Mouse (Mus musculus): ENCODE results near the gene Pip5k1b.
A peak's percentile ranks its signal among the peaks of the same experiment; 100 is the strongest.

Gene Pip5k1b

DNA sequence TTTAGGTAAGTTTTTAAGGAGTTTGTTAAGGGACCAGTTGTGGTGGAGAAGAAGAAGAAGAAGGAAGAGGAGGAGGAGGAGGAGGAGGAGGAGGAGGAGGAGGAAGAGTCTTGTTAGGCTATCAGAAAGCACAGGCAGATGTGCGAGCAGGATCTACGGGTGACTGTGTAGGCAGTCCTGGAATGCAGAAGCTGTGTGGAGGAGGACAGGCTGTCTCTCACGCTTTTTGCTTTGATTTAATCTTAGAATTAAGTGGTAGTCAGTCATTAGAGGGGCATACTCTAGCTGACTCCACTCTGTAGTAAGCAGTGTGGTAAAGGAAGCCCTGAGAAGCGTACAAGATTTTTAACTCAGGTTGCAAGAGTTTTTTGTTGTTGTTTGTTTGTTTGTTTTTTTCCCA, 86.5 kb downstream of the Pip5k1b start:
- no peak for DNase-seq

DNA sequence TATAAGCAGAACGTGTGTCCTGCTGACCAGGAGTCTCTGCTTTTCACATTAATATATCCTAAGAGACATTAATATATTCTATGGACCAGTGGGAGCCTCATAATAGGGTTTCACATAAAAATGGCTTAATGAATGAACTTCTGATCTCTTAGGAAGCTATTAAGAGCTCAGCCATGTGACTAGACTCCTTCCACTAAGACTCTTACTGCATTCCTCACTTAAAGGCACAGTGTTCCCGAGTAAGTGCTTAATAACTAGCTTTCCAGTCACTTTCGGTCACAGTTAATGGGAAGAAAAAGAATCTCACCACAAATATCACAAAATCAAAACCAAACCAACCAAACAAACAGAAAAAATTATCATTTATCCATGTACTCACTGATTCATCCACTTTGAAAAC, 87.1 kb downstream of the Pip5k1b start:
- DNase-seq, result no peak

- DNase-seq, result no peak
Observed at GRCm38 (mm10) chr19:24463011-24463410, 92.7 kb downstream of the Pip5k1b start.

- DNase-seq, result peak; percentile 67
Observed at GRCm38 (mm10) chr19:24456591-24457231, 99.0 kb downstream of the Pip5k1b start.

DNA sequence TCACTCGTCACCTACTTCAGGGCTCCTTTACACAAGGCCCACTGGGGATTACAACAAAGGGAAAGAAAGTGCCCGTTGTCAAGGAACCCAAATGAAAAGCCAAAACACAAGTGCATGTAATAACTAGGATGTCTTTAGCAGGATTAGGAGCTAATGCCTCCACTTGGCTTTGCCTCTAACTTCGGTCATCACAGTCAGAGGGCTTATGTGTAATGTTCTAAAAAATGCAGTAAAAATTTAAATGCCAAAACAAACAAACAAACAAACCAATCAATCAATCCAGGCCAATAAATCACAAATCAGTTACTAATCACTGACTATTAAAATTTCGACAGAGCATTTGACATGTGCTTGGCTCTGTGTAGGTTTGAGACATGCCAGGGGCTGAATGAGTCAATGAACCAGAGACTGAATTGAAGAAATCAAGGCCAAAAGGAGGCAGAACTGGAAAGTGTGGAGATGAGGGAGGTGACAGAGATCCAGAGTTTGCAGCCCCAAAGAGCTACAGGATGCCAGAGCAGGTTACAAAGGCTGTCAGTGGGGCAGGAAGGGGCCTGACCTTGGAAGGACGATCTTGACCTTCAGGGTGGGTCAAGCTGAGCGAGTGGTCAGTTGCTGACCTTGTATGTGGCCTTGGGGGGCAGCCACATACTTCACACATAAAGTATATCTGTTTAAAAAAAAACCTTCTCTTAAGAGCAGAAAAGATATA, 100.3 kb downstream of the Pip5k1b start:
- no peak for DNase-seq

DNA sequence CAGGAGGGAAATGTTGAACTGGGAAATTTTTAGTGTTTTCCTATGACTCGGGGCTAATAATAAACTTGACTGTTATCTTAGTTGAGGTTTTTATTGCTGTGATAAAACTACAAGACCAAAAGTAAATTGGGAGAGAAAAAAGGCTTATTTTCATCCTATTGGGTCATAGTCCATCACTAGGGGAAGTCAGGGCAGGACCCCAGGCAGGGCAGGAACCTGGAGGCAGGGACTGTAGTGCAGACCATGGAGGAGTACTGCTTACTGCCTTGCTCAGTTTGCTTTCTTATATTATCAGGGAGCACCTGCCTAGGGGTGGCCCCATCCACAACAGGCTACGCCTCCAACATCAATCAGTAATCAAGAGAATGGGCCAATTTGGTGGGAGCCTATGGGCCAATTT, 101.2 kb downstream of the Pip5k1b start:
- no peak for DNase-seq

DNA sequence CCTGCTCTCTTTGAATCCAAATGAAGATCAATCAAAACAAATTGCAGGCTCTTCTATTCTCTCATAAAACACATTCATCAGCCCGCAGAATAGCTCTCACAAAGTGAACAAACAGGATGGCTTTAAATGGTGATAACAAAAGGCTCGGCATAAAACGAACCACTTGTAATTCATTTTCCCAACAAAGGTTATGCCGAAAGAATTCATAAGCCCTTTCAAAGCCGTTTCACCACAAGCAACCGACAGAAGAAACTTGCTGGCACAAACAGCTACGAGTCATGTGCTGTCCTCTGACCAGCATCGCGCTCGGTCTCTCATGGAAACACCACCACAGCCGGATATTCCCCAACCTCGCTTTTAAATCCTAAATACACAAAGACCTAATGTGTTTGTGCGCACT, 102.3 kb downstream of the Pip5k1b start:
- peak; percentile 19 for DNase-seq

DNA sequence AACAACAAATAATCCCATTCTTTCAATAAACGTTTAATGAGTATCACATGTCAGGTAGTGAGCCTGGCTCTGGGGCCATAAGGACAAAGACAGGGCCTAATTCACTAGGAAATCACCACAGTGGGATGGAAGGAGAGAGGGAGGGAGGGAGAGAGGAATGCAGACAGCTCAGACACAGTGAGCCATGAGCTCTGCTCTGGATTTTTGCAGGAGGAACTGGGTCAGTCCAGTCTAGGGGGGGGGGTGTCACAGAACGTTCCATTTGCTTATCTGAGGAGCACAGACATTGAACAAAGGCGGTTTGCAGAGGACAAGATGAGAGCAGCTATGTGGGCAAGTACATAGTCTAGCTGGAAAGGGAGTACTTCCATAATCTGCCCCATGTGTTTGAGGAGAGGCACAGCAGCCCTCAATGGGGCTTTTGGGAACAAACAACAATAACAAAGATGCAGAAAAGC, 103.2 kb downstream of the Pip5k1b start:
- no peak for DNase-seq

DNA sequence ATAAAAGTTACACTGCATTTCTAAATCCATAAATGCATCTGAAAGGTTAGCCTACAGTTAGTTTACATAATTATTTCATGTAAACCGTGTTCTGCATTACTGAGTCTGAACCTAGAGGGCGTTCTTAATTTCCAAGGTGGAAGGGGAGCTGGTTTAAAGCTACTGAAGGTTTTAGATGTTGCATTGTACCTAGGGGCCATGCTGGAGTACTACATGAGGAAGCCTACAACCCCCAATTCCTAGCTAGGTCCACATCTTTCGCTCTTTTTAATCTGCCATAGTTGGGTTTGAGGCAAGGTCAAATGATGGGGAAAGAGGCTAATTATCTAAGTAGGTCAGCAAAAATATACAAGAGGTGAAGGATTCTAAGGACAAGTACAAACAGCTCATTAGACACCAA, 104.0 kb downstream of the Pip5k1b start:
- DNase-seq, result no peak

GRCm38 (mm10) chr19:24450740-24451139, 104.9 kb downstream of the Pip5k1b start:
- DNase-seq, result no peak

- no peak for DNase-seq
Observed at GRCm38 (mm10) chr19:24444322-24444721, 111.3 kb downstream of the Pip5k1b start.

DNA sequence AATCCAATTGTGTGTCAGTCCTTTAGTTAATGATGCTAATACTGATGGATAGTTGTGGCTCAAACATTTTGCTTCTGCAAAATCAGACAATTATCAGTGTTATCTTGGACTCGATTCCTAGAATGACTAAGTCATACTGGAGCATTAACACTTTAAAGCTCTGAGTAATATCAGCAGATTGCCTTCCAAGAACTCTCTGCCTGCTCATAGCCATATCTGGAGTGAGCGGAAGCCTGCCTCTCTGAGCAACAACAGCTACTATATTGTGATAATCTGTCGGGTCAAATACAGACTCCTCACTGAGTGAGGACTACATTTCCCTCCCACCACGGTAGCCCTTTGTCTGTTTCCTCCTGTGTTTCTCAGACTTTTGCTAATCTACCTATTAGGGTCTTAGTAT, 116.0 kb downstream of the Pip5k1b start:
- no peak for DNase-seq

- DNase-seq, result no peak
Observed at GRCm38 (mm10) chr19:24434291-24434690, 121.4 kb downstream of the Pip5k1b start.

GRCm38 (mm10) chr19:24432447-24432846, 123.2 kb downstream of the Pip5k1b start:
- DNase-seq, result no peak

- no peak for DNase-seq
Observed at GRCm38 (mm10) chr19:24431381-24431780, 124.3 kb downstream of the Pip5k1b start.

DNA sequence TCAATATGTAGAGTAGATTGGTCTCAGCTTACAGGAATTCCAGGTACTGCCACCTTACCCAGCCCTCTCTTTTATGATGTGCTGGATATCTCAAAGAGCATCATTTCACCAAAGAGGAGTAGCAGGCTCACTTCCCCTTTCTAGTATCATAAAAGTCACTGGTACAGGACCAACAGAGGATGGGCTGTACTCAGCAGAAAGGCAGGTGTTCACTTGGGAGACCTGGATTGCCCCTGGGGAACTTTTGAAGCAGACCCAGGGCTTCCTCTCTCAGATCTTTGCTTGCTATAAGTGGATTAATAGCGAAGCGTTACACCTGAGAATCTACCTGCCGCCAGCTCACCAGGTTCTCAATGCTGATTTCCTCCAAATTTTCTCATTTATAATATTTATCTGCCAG, 127.7 kb downstream of the Pip5k1b start:
- no peak for DNase-seq

GRCm38 (mm10) chr19:24427258-24427657, 128.4 kb downstream of the Pip5k1b start:
- DNase-seq, result no peak

DNA sequence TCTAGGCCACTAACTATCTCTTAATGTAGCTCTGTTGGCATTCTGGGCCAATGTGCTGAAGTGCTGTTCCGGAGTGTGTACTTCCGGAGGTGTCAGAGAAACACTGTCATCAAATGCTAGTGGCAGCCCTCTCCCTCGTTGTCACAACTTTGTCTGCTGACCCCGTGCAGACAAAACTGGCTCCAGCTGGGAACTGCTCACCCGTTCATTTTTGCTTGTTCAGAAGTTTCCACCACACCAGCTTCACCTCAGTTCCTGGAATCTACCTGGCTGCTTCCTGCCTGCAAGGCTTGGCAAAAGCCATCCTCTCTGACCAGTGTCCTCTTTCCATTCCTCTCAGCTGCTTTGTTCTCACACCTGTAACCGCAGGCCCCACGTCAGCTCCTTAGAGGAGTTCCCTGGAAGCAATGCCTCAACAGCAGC, 128.9 kb downstream of the Pip5k1b start:
- DNase-seq, result no peak

DNA sequence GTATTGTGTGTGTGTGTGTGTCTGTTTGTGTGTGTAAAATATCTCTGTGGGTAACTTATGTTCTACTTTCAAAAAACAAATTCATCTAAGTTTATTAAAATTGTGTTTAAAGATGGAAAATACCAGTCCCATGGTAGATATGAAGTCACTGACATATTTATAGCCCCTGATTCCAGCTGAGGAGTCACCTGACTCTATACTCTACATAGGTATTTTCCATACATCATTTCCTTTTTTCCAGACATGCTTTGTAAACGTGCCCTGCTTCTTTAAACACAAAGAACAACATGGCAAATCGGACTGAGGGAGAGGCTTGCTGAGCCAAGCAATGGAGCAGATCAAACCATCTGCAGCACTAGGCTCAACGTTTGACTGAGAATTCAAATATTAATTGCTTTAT, 137.6 kb downstream of the Pip5k1b start:
- no peak for DNase-seq

DNA sequence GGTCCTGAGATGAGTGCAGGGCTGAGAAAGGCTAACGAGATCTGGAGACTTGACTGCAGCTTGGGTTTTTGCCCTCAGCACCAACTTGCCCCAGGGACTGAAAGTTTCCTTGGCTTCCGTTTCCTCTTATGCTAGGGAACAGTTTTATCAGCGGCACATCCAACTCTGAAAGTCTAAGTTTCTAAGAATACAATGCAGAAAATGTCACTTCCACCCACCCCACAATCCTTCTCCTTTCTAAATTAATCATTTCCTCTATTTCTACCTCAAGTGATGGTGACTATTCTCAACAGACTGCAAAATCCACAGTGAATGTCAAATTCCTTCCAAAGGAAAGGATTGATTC, 138.0 kb downstream of the Pip5k1b start:
- DNase-seq, result peak; percentile 14

DNA sequence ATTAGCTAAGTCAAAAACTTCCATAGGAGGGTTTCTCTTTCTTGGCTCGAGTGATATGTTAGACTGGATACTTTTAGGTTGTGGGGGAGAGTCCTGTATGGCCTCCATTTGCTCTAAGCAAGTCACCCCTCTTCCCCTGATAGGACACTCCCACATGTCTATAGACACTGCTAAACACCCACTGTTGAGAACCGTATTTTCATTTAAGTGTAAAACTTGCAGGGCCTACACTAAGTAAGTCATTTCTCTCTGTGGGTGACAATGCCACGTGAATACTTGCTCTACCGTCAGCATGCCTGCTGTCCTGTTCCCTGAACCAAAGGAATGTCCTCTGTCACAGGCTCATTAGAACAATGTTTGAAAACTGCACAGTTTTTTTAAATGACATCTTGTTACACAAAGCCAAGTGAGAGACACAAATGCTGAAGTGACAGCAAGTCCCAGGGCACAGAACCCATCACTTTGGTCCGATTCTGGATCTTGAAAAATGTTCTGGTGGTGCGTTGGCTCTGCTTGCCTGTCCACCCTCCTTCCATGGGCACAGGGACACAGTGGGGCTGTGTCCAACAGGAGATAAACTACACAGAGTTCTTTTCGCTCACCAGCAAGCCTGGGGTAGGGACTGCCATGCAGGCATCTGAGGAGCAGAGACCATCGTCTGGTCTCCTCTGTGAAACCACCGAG, 138.6 kb downstream of the Pip5k1b start:
- no peak for DNase-seq

DNA sequence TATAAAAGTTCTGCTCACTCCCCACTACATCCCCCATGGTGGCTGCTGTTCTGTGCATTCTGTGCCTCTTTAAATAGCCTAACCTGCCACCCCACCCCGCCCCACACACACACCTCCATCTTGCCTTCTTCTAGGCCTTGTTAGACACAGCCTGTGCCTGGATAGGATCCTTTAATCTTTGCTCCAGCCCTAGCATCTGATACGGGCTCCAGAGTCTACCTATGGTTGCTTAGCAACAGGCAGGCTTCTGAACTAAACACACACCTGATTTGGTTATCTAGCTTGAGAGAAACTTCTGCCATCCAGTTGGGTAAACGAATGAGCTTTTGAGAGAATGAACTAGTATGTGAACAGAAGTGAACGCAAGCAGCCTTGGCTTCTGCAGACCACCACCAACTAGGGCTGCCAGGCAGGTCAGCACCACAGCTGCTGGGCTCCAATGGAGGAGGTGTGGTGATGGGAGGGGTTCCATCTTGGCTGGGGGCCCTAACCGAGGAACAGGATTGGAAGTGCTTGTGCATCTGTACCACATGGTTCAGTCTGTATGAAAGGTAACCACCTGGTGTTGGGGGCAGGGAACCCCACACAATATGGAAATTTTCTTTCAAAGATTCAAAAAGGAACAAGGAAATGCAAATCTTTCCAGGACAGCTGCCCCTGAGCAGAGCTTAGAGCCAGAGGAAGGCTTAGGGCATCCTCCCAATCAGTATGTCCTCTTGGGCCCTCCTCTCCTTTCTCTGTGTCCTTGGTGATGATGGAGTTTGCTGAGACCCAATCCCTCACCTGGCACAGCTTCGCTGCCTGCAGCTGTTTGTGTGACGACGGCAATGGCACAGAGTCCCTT, 139.7 kb downstream of the Pip5k1b start:
- DNase-seq, result peak; percentile 32

- DNase-seq, result no peak
Observed at GRCm38 (mm10) chr19:24408863-24409564, 146.7 kb downstream of the Pip5k1b start.

Data from right cerebral cortex, postnatal 25 days (tissue).